Mouse (Mus musculus) thymus, postnatal 25 days (tissue): ENCODE results near the gene P2ry6.

Experiments used
- DNase-seq: peaks from one replicate; pipeline ENCODE4 v3.0.0; 2022

The P2ry6 gene

GRCm38 (mm10) chr7:100974135-100974903 lies at the start of gene P2ry6:
P2ry6 (minus strand) TSS chr7:100974649.
- DNase-seq = no peak

- DNase-seq = no peak
Observed at GRCm38 (mm10) chr7:101017492-101017891, 43.0 kb upstream of the P2ry6 start.

GRCm38 (mm10) chr7:101017021-101017461 lies 42.6 kb upstream of the P2ry6 start:
- no peak for DNase-seq

- DNase-seq = no peak
Observed at GRCm38 (mm10) chr7:101014985-101015384, 40.5 kb upstream of the P2ry6 start.

- no peak for DNase-seq
Observed at GRCm38 (mm10) chr7:101014041-101014440, 39.6 kb upstream of the P2ry6 start.

- no peak for DNase-seq
Observed at GRCm38 (mm10) chr7:101012541-101012940, 38.1 kb upstream of the P2ry6 start, which contains the start of gene P2ry2. P2ry2 (minus strand) TSS chr7:101012866.

- peak; percentile 54 for DNase-seq
Observed at GRCm38 (mm10) chr7:101011681-101012367, 37.4 kb upstream of the P2ry6 start.

GRCm38 (mm10) chr7:101010741-101011140 lies 36.3 kb upstream of the P2ry6 start:
- DNase-seq = no peak

GRCm38 (mm10) chr7:101006201-101006600 lies 31.8 kb upstream of the P2ry6 start:
- DNase-seq = no peak

- no peak for DNase-seq
Observed at GRCm38 (mm10) chr7:101005119-101005518, 30.7 kb upstream of the P2ry6 start.

GRCm38 (mm10) chr7:101003442-101004326 lies 29.2 kb upstream of the P2ry6 start:
- no peak for DNase-seq

- DNase-seq = no peak
Observed at GRCm38 (mm10) chr7:101002274-101002673, 27.8 kb upstream of the P2ry6 start.

- no peak for DNase-seq
Observed at GRCm38 (mm10) chr7:100999623-101000022, 25.2 kb upstream of the P2ry6 start.

GRCm38 (mm10) chr7:100998578-100998960 lies 24.1 kb upstream of the P2ry6 start:
- no peak for DNase-seq

- DNase-seq = no peak
Observed at GRCm38 (mm10) chr7:100997951-100998577, 23.6 kb upstream of the P2ry6 start.

- DNase-seq = no peak
Observed at GRCm38 (mm10) chr7:100997215-100997614, 22.8 kb upstream of the P2ry6 start.

- no peak for DNase-seq
Observed at GRCm38 (mm10) chr7:100995951-100996350, 21.5 kb upstream of the P2ry6 start.

- no peak for DNase-seq
Observed at GRCm38 (mm10) chr7:100995260-100995864, 20.9 kb upstream of the P2ry6 start.

- no peak for DNase-seq
Observed at GRCm38 (mm10) chr7:100993166-100993565, 18.7 kb upstream of the P2ry6 start.

- no peak for DNase-seq
Observed at GRCm38 (mm10) chr7:100991972-100992371, 17.5 kb upstream of the P2ry6 start.

GRCm38 (mm10) chr7:100990636-100991311 lies 16.3 kb upstream of the P2ry6 start:
- no peak for DNase-seq

- peak; percentile 37 for DNase-seq
Observed at GRCm38 (mm10) chr7:100988092-100988491, 13.6 kb upstream of the P2ry6 start.
